Mouse (Mus musculus) lung, embryonic 16.5 days (tissue): ENCODE data around the gene 2310022A10Rik. TPM values are rescaled to one million over a fixed set of nuclear protein-coding genes. Genes with fewer than 3 reads are reported as not detected.

Experiments used
- ATAC-seq: fragments of 200-750 bp; cut with Nextera tagmentation; 2 replicates; pipeline ENCODE4 v1.8.0; 2017; ENCODE audit warnings: low read depth, mild to moderate bottlenecking, moderate library complexity
- H3K27ac ChIP-seq: fragments of 300-500 bp; sonication (generic); 2 replicates; pipeline ENCODE4 v1.5.1; 2014; ENCODE audit warnings: mild to moderate bottlenecking, control low read depth, low read length
- H3K27me3 ChIP-seq: fragments of 300-500 bp; sonication (generic); 2 replicates; pipeline ENCODE4 v1.6.1; 2014; ENCODE audit warnings: low read depth, low read length, mixed read lengths; ENCODE audit not compliant: control insufficient read depth, insufficient read depth
- H3K36me3 ChIP-seq: fragments of 300-500 bp; sonication (generic); 2 replicates; pipeline ENCODE4 v1.6.1; 2014; ENCODE audit warnings: low read length; ENCODE audit not compliant: control insufficient read depth, insufficient read depth
- H3K4me1 ChIP-seq: fragments of 300-500 bp; sonication (generic); replicated peaks from 2 replicates; pipeline ENCODE4 v1.6.1; 2014; ENCODE audit warnings: low read length, mixed read lengths; ENCODE audit not compliant: control insufficient read depth, insufficient read depth
- H3K4me2 ChIP-seq: fragments of 300-500 bp; sonication (generic); 2 replicates; pipeline ENCODE4 v1.6.1; 2014; ENCODE audit warnings: low read depth, low read length, control low read depth
- H3K4me3 ChIP-seq: fragments of 300-500 bp; sonication (generic); 2 replicates; pipeline ENCODE4 v1.5.1; 2014; ENCODE audit warnings: mild to moderate bottlenecking, low read length, control low read depth
- H3K9ac ChIP-seq: fragments of 300-500 bp; sonication (generic); 2 replicates; pipeline ENCODE4 v1.6.1; 2014; ENCODE audit warnings: low read length, control low read depth
- H3K9me3 ChIP-seq: fragments of 300-500 bp; sonication (generic); 2 replicates; pipeline ENCODE4 v1.6.1; 2016; ENCODE audit warnings: low read length; ENCODE audit not compliant: control insufficient read depth
- WGBS: fragments of 180-500 bp; shearing (Covaris S2); extraction: QIAGEN DNeasy Blood & Tissue Kit; methylation state at CpG from one replicate; pipeline ENCODE4 v1.1.7; 2014; 5-methylcytosine and 5-hydroxymethylcytosine counted together
- polyA plus RNA-seq: library from polyadenylated mRNA; unstranded; fragments of >200 nt; fragmentation: Nextera tagmentation; extraction: Ambion mirVana; gene quantifications from 2 replicates; pipeline ENCODE4 v1.2.1, GENCODE M21; 2015

The 2310022A10Rik gene
- polyA plus RNA-seq, 1 experiment from 2014 or later: 24.9 TPM

DNA sequence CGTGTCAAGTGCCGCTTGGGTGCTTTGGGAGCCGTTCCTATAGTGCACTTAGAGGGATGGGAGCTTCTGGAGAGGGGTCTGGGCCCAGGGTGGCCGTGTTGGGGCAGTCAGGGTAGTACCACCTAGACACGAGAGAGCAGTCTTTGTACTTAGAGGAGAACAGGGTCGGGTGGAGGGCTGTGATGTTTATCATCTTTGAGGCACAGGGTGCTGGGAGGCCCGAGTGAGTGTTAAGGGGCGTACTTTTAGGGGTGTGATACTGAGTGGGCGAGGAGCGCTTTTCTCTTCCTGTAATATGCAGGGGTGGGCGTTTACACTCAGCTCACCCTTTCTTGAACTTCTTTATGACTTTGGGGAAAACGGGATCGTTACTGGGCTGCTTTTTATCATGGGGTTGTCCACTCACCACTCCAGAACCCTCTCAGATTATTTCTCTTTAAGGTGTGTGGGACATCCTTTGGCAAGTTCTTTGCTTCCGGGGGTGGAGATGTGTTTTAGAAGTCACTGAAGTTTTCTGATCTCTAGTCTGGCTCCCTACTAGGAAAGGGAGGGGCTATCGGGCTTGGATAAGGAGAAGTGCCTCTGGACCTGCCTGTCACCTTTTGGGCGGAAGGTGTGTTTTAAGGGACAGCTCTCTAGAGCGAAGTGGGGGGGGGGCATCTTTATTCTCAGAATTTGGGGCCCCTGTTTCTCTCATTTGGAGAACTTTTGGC lies 39.3 kb downstream of the 2310022A10Rik start:
- Histone ChIP-seq H3K36me3 (no peaks in the 10 kb centered on the region), H3K4me2 (peak overlapping the region; percentile 71), H3K9me3 (no peaks in the 10 kb centered on the region), H3K27me3 (no peaks in the 10 kb centered on the region), H3K4me1 (peaks cover 25% of the 10 kb centered on the region), H3K27ac (peak overlapping the region; percentile 98), H3K4me3 (peak overlapping the region; percentile 69), H3K9ac (peak overlapping the region; percentile 91)
- ATAC-seq: no peak
- 2% methylated on average over 17 of the region's 17 CpGs for WGBS

GRCm38 (mm10) chr7:27592934-27593645 lies 40.1 kb downstream of the 2310022A10Rik start:
- Histone ChIP-seq H3K9me3 (no peaks in the 10 kb centered on the region), H3K27me3 (no peaks in the 10 kb centered on the region), H3K4me3 (peak overlapping the region; percentile 69), H3K4me1 (peaks cover 25% of the 10 kb centered on the region), H3K36me3 (no peaks in the 10 kb centered on the region), H3K27ac (peak overlapping the region; percentile 98), H3K4me2 (peak overlapping the region; percentile 71), H3K9ac (peak overlapping the region; percentile 91)
- ATAC-seq: no peak
- 44% methylated on average over 12 of the region's 12 CpGs for WGBS

DNA sequence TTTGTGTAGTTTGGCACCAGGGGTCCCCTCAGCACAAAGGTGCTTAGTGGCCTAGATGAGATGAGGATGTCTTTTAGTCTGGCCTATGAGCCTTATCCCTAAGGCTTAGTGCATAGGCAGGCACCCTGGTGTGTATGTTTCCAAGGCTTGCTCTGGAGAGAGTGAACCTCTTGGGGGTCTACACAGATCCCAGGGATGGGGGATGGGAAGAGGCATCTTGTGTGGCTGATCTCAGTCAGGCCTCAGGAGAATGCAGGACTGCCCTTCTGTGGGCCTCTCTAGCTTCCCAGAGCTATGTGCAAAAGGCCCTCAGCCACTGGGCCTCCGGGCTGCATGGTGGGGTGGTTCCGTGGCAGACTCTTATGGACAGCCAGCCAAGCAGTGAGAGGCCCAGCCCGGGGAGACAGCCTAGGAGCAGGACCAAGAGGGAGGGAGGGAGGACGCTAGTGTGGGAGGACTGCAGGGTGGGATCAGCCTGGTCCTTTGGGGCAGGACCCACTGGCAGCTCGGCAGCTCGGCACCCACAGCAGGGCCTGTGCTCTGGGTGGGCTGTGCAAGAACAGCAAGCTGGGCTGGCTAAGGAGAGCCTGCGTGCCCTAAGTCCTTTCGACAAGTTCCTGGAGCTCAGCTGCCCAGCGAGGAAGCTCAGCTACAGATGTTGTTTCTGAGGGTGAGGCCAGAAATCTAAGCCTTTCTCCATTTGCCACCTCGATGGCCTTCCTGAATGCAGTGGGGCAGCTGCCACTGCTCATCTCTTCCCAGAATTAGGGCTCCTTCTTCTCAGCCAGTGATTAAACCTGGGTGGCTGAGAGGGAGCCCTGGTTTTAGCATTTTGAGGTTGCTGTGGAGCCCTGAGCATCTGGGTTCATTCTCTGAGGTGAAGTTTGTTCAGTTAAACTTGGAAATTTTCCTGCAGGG lies 43.8 kb downstream of the 2310022A10Rik start:
- peak; percentile 41 for ATAC-seq
- Histone ChIP-seq H3K27ac (peak overlapping the region; percentile 53), H3K4me3 (no peak overlapping the region), H3K4me1 (peaks cover 29% of the 10 kb centered on the region), H3K9ac (peak overlapping the region; percentile 29), H3K9me3 (no peaks in the 10 kb centered on the region), H3K27me3 (no peaks in the 10 kb centered on the region), H3K36me3 (no peaks in the 10 kb centered on the region), H3K4me2 (no peak overlapping the region)
- 45% methylated on average over 10 of the region's 10 CpGs for WGBS

DNA sequence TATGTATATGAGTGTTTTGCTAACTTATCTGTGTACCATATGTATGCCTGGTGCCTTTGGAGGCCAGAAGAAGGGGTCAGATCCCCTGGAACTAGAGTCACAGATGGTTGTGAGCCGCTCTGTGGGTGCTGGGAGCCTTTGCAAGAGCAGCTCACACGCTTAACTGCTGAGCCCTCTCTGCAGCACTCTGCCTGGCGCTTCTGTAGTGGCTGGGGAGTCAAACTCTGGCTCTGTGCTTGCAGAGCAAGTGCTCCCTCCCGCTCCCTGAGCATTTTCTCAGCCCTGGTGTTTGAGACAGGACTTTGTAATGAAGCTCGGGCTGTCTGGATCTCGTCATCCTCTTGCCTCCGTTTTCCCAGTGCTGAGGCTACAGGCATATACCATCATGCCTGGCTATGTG lies 45.0 kb downstream of the 2310022A10Rik start:
- Histone ChIP-seq H3K27me3 (no peaks in the 10 kb centered on the region), H3K36me3 (no peaks in the 10 kb centered on the region), H3K4me3 (no peak overlapping the region), H3K27ac (no peak overlapping the region), H3K9me3 (no peaks in the 10 kb centered on the region), H3K9ac (no peak overlapping the region), H3K4me2 (no peak overlapping the region), H3K4me1 (peaks cover 32% of the 10 kb centered on the region)
- no peak for ATAC-seq
- 73% methylated on average over 7 of the region's 7 CpGs for WGBS

GRCm38 (mm10) chr7:27601628-27602027 lies 48.6 kb downstream of the 2310022A10Rik start:
- ATAC-seq: no peak
- H3K27ac ChIP-seq: no peak overlapping the region
- 51% methylated on average over 4 of the region's 4 CpGs for WGBS
- H3K9me3 ChIP-seq: no peaks in the 10 kb centered on the region
- H3K36me3 ChIP-seq: no peaks in the 10 kb centered on the region
- no peak overlapping the region for H3K9ac ChIP-seq
- no peaks in the 10 kb centered on the region for H3K27me3 ChIP-seq
- H3K4me2 ChIP-seq: no peak overlapping the region
- no peak overlapping the region for H3K4me3 ChIP-seq
- H3K4me1 ChIP-seq: peaks cover 34% of the 10 kb centered on the region

DNA sequence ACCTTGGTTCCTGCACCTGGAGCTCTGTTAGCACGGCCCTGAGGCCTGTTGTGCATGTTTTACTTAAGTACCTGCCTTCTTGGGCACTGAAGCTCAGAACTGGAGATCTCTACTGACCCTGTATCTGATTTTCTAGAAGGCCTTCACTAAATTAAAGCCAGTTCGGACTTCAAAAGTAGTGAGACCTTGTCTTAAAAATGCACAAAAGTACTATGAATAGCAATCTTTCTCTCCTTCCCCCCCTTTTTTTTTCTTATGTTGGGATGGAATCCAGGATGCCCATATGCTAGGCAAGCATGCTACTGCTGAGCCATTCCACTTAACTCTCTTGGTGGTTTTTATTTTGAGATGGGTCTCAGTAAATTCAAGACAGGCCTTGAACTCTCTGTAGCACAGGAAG lies 49.1 kb downstream of the 2310022A10Rik start:
- Histone ChIP-seq H3K9me3 (no peaks in the 10 kb centered on the region), H3K27ac (no peak overlapping the region; the same call in 1 of the 2 replicates), H3K9ac (no peak overlapping the region), H3K27me3 (no peaks in the 10 kb centered on the region), H3K4me2 (no peak overlapping the region), H3K4me1 (peaks cover 36% of the 10 kb centered on the region), H3K4me3 (no peak overlapping the region), H3K36me3 (no peaks in the 10 kb centered on the region)
- 79% methylated on average over 2 of the region's 2 CpGs for WGBS
- ATAC-seq: no peak

DNA sequence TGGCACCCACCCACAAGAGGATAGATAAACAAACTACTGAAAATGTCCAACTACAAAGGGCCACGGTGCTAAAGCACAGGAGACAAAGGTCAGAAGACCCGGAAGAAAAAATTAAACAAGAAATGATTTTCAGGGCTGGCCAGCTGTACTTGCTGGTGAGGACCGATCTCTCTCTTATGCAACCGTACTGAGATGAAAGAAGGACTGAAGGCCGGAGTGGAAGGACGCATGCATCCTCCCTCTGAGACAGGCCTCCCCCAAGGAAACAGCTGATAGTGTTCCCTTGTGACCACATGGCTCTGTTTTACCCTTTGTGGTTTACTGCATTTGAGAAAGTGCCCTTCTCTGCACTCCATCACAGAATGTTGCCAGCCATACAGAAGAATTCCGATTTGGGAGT lies 49.8 kb downstream of the 2310022A10Rik start:
- H3K27ac ChIP-seq: no peak overlapping the region
- H3K4me2 ChIP-seq: no peak overlapping the region
- no peaks in the 10 kb centered on the region for H3K36me3 ChIP-seq
- H3K9me3 ChIP-seq: no peaks in the 10 kb centered on the region
- ATAC-seq: no peak
- H3K27me3 ChIP-seq: no peaks in the 10 kb centered on the region
- 34% methylated on average over 7 of the region's 7 CpGs for WGBS
- H3K4me3 ChIP-seq: no peak overlapping the region
- H3K4me1 ChIP-seq: peaks cover 41% of the 10 kb centered on the region
- H3K9ac ChIP-seq: no peak overlapping the region

DNA sequence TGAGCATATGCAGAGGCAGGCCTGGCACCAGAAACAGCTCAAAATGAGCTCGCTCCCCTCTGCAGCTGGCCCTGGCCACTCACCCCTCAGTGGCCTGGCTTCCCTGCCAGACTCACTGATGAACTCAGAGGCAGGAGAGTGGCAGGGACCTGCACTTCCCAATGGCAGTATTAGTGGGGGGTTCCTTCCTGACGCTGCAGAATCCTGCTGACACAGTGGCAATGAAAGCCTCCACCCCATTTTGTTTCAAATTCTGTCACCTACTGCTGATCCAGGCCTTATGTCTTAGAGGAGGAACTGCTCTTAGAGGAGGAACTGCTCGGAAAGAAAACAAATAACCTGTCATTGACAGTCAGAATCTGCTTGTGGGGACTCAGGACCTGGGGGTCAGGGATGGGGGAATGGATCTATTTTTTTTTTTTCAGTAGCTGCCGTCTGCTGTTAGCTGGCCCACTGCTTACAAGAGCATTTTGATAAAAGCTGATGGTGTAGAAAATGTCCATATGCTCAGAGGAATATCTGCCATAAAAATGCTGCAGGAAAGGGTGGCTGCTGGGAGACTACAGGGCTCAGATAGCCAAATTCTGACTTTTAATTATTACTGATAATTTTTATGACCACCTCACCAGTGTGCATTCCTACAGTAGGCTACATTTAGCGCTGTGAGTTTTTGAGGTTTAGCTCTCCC lies 51.8 kb downstream of the 2310022A10Rik start:
- H3K27me3 ChIP-seq: no peaks in the 10 kb centered on the region
- ATAC-seq: peak; percentile 56
- H3K27ac ChIP-seq: peak overlapping the region; percentile 85
- WGBS: 34% methylated on average over 5 of the region's 5 CpGs
- no peaks in the 10 kb centered on the region for H3K9me3 ChIP-seq
- peak overlapping the region; percentile 13; the same call in 1 of the 2 replicates for H3K4me2 ChIP-seq
- no peak overlapping the region for H3K4me3 ChIP-seq
- H3K9ac ChIP-seq: no peak overlapping the region
- peaks cover 3% of the 10 kb centered on the region; the same call in 1 of the 2 replicates for H3K36me3 ChIP-seq
- peaks cover 41% of the 10 kb centered on the region for H3K4me1 ChIP-seq
